Mouse (Mus musculus) frontal cortex, postnatal 10 days (tissue): ENCODE data around the gene Col27a1.

ENCODE experiments used
- DNase-seq, 2 experiments: peaks; one replicate each; pipeline ENCODE4 v3.0.0; 2022; ENCODE audit warnings: low spot score in 2 of 2, mixed read lengths in 1 of 2

Gene Col27a1

GRCm38 (mm10) chr4:63307175-63308062, 93.6 kb downstream of the Col27a1 start:
- peak; percentile 57 to 86 for DNase-seq

DNA sequence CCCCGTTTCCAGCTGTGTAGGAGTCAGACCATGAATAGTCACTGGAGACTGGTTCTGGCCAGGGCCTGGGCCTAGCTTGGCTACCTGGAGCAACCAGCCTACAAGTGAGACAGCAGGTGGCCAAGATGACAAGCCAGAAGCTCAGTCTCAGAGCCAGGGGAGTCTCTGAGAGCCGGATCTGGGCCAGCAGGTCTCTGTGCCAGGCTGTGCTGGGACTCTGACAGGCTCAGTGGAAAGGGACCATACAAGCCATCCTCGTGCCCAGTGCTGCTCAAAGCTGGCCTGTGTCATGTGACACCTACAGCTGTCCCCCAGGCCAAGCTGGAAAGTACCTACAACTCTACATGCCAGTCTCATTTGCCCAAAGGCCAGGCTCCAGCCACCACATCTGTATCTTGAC, 94.5 kb downstream of the Col27a1 start:
- DNase-seq, result no peak

GRCm38 (mm10) chr4:63310247-63310855, 96.5 kb downstream of the Col27a1 start:
- no peak for DNase-seq

DNA sequence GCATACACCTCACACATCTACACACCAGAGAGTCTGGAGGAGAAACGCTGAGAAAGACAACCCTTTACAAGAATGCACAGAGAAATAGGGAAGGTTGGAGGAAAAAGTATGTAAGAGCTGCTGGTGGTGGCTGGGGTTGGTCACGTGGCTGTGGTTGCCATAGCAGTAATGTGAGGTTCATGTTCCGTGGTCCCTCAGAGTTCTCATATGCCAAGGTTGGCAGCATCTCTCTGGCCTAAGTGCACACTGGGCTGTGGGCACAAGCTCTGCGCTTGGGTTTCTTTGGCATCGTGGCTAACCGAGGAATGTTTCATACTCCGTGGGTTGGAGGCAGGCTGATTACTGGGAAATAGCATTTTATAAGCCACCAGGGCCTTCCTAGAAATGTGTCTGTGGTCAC, 97.6 kb downstream of the Col27a1 start:
- no peak for DNase-seq

DNA sequence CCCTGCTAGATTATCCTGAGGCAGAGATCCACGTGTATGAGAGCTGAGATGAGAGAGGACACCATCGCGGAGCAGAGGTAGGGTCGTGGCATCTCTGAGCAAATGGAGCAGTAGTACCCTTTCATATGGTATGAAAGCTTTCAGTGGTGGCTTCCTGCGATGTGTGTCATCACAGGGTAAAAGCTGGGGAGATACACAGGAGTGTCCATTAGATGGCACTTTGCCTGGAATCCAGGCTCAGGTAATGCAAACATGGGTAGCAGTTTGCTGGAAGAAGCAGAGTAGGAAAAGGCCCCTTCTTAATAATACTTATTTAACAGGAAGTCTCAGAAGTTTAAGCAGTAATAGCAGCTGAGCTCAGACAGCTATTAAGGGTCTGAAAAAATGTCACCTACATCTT, 100.3 kb downstream of the Col27a1 start:
- no peak for DNase-seq

- DNase-seq, result no peak
Measured at GRCm38 (mm10) chr4:63316076-63316746, 102.4 kb downstream of the Col27a1 start.

- peak in 1 of 2 experiments; percentile 55 for DNase-seq
Measured at GRCm38 (mm10) chr4:63319566-63319965, 105.8 kb downstream of the Col27a1 start.

GRCm38 (mm10) chr4:63323275-63323815, 109.5 kb downstream of the Col27a1 start:
- DNase-seq, result no peak

GRCm38 (mm10) chr4:63333403-63333802, 119.6 kb downstream of the Col27a1 start:
- no peak for DNase-seq

- no peak for DNase-seq
Measured at GRCm38 (mm10) chr4:63338414-63339076, 124.7 kb downstream of the Col27a1 start.

DNA sequence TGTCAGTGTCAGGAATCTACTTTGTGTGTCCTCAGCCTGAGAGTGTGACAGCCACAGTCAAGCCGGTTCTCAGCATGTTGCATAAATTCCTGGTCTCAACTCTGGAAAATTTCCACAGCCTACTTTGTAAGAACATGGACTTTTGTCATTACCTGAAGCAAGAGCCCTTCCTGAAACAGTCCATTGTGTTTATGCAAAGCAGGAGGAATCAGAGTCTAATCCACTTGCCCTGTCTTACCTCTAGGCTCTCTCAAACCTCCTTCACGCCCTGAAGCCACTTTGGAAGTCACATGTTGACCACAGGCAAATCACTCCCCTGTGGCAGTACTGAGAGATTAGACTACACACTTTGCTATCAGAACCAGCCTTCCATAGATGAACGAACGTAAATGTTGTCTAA, 128.7 kb downstream of the Col27a1 start:
- no peak for DNase-seq

DNA sequence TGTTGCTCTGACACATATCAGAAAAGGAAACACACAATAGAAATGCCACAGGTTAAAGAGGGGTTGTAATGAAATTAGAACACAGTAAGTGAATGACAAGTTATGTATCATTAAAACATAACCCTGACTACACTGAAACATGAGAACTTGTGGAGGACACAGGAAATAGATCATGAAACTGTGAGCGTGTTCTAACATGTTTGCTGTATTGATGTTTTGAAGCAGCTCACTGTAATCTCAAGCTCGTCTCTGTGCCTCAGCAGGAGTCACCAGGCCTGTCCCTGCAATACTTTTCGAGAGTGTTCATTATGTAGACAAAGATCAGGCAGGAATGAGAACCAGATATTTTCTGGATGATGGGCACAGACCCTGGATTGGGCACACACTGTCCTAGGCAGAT, 129.8 kb downstream of the Col27a1 start:
- no peak for DNase-seq

GRCm38 (mm10) chr4:63344295-63344694, 130.5 kb downstream of the Col27a1 start, which contains the start of gene Orm1:
Gene Orm1, plus strand, starts transcription at chr4:63344560.
- no peak for DNase-seq

- DNase-seq, result no peak
Measured at GRCm38 (mm10) chr4:63345261-63345660, 131.5 kb downstream of the Col27a1 start.

- no peak for DNase-seq
Measured at GRCm38 (mm10) chr4:63346659-63347058, 132.9 kb downstream of the Col27a1 start.

- no peak for DNase-seq
Measured at GRCm38 (mm10) chr4:63348524-63348923, 134.7 kb downstream of the Col27a1 start.

DNA sequence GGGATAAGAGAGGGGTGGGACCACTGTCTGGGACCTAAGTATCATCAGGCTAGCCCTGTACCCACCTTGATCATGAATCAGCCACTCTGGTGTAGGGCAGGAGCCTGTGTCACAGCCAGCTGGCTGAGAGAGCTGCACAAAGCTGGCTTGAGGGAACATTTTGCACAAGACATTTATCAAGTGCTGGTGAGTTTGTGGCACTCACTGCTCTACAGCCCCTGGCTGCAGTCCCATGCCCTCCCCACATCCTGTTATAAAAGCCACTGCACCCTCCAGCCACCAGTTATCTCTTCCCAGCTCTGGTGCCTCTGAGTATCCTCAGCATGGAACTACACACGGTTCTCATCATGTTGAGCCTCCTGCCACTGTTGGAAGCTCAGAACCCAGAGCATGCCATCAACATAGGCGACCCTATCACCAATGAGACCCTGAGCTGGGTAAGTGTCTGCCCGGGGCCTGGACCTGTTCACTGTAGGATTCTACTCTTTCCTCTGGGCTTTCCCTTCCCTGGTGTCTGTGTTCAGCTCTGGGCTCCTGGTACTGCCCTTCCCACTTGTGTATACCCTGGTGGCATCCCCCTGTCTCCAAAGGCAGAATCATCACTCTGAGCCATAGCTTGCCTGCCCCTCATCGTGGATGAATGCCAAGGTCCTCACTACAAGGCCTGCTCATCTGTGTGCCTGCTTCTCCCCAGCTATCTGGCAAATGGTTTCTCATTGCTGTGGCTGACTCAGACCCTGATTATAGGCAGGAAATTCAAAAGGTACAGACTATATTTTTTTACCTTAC, 142.3 kb downstream of the Col27a1 start, which contains the start of gene Orm3:
TSS of gene Orm3 (plus strand) at position 286 of the 789 bp plus-strand sequence.
- no peak for DNase-seq

DNA sequence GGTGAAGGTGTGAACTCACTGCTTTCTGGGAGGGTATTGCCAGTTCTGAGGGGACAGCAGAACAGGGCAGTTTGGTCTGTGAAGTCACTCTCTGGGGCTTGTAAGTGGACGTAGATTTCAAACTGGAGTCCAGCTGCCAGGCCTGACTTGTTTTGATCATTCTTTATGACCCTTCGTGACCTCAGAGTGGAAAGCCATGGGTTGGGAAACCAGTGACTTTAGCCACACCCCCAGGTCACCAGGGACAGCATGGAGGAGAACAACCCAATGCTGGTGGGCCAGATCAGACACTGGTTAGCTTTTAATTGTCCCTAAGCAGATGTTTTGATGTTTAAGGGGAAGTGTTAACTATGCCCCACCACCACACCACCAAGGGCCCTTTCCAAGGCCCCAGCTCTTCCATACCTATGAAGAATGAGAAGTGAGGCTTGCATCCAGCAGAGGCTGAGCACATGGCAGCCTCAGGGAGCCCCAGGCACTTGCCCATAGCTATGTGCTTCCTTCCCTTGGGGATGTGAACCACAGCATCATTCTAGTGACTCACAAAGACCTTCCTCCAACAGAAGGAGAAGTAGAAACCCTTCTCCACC, 143.3 kb downstream of the Col27a1 start:
- DNase-seq, result no peak

DNA sequence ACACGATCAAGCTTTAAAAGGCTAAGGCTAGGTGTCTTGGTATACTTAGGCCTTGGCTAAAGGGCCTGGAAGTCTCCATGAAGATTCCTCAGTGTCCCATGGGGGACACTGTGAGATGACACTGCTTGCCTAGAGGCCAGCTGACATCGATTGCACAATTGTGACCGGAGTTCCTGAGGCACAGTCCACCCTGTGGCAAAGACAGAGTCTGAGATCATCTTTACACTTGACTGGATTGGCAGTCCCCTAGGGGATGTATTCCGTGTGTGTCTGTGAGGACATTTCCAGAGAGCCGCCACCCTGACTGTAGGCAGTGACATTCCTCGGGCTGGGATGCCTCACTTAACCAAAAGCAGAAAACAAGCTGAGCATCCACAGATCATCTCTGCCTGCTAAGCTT, 146.1 kb downstream of the Col27a1 start:
- DNase-seq, result no peak

GRCm38 (mm10) chr4:63362150-63362549, 148.3 kb downstream of the Col27a1 start, which contains the start of gene Orm2:
Gene Orm2, plus strand, starts transcription at chr4:63362449.
- DNase-seq, result no peak
